Mouse (Mus musculus) intestine, postnatal 0 days (tissue): Measurements from ENCODE around the gene Rgl1. TPM values are rescaled to one million over a fixed set of nuclear protein-coding genes. Genes with fewer than 3 reads are reported as not detected.

Source experiments
- ATAC-seq: fragments of 200-750 bp; cut with Nextera tagmentation; 2 replicates; pipeline ENCODE4 v1.8.0; 2017; ENCODE audit warnings: mild to moderate bottlenecking, moderate TSS enrichment, moderate library complexity
- H3K27ac ChIP-seq: fragments of 300-500 bp; sonication (generic); 2 replicates; pipeline ENCODE4 v1.5.1; 2014; ENCODE audit warnings: mild to moderate bottlenecking, low read depth, low read length, moderate library complexity
- H3K27me3 ChIP-seq: fragments of 300-500 bp; sonication (generic); replicated peaks from 2 replicates; pipeline ENCODE4 v1.6.1; 2014; ENCODE audit warnings: low read length, mixed read lengths; ENCODE audit not compliant: control insufficient read depth, insufficient read depth
- H3K36me3 ChIP-seq: fragments of 300-500 bp; sonication (generic); 2 replicates; pipeline ENCODE4 v1.6.1; 2014; ENCODE audit warnings: mild to moderate bottlenecking, moderate library complexity; ENCODE audit not compliant: control insufficient read depth, insufficient read depth
- H3K4me1 ChIP-seq: fragments of 300-500 bp; sonication (generic); replicated peaks from 2 replicates; pipeline ENCODE4 v1.6.1; 2014; ENCODE audit warnings: antibody characterized with exemption, low read length, mixed read lengths; ENCODE audit not compliant: control insufficient read depth, insufficient read depth
- H3K4me2 ChIP-seq: fragments of 300-500 bp; sonication (generic); replicated peaks from 2 replicates; pipeline ENCODE4 v1.6.1; 2014; ENCODE audit warnings: low read depth, mild to moderate bottlenecking, moderate library complexity
- H3K4me3 ChIP-seq: fragments of 300-500 bp; sonication (generic); 2 replicates; pipeline ENCODE4 v1.5.1; 2014; ENCODE audit warnings: low read depth, low read length
- H3K9ac ChIP-seq: fragments of 300-500 bp; sonication (generic); 2 replicates; pipeline ENCODE4 v1.6.1; 2014; ENCODE audit warnings: mild to moderate bottlenecking, low read depth, low read length
- H3K9me3 ChIP-seq: fragments of 300-500 bp; sonication (generic); 2 replicates; pipeline ENCODE4 v1.6.1; 2016; ENCODE audit warnings: mixed run types; ENCODE audit not compliant: control insufficient read depth
- CTCF ChIP-seq: sonication (generic); IDR thresholded peaks from 2 replicates; pipeline ENCODE4 v1.5.1; 2016; ENCODE audit warnings: low read depth, mild to moderate bottlenecking, control low read depth, antibody characterized with exemption, moderate library complexity
- WGBS: fragments of 180-500 bp; shearing (Covaris S2); extraction: QIAGEN DNeasy Blood & Tissue Kit; methylation state at CpG from one replicate; pipeline ENCODE4 v1.1.7; 2014; 5-methylcytosine and 5-hydroxymethylcytosine counted together
- polyA plus RNA-seq: library from polyadenylated mRNA; unstranded; fragments of >200 nt; fragmentation: Nextera tagmentation; extraction: Ambion mirVana; gene quantifications from 2 replicates; pipeline ENCODE4 v1.2.1, GENCODE M21; 2015

Rgl1 gene
- polyA plus RNA-seq, 1 experiment from 2014 or later: 39.4 TPM

- no peaks in the 10 kb centered on the region for H3K9me3 ChIP-seq
- H3K4me1 ChIP-seq: no peaks in the 10 kb centered on the region
- H3K9ac ChIP-seq: no peak overlapping the region
- no peak overlapping the region for H3K27ac ChIP-seq
- TF ChIP-seq CTCF: no peak
- no peaks in the 10 kb centered on the region for H3K36me3 ChIP-seq
- H3K4me3 ChIP-seq: no peak overlapping the region
- H3K4me2 ChIP-seq: no peak overlapping the region
- ATAC-seq: no peak
- no peaks in the 10 kb centered on the region for H3K27me3 ChIP-seq
- WGBS: 78% methylated on average over 9 of the region's 9 CpGs
These were observed 16.9 kb downstream of the Rgl1 start for GRCm38 (mm10) chr1:152749276-152749675.

- H3K27me3 ChIP-seq: no peaks in the 10 kb centered on the region
- H3K9me3 ChIP-seq: no peaks in the 10 kb centered on the region
- WGBS: 6% methylated on average over 5 of the region's 5 CpGs
- no peak overlapping the region for H3K27ac ChIP-seq
- no peaks in the 10 kb centered on the region for H3K36me3 ChIP-seq
- TF ChIP-seq CTCF: peak; percentile 91
- no peak overlapping the region for H3K9ac ChIP-seq
- H3K4me2 ChIP-seq: no peak overlapping the region
- H3K4me3 ChIP-seq: no peak overlapping the region
- H3K4me1 ChIP-seq: no peaks in the 10 kb centered on the region
- peak; percentile 19; the same call in 1 of the 2 replicates for ATAC-seq
These were observed 19.7 kb downstream of the Rgl1 start for GRCm38 (mm10) chr1:152746426-152746825.

DNA sequence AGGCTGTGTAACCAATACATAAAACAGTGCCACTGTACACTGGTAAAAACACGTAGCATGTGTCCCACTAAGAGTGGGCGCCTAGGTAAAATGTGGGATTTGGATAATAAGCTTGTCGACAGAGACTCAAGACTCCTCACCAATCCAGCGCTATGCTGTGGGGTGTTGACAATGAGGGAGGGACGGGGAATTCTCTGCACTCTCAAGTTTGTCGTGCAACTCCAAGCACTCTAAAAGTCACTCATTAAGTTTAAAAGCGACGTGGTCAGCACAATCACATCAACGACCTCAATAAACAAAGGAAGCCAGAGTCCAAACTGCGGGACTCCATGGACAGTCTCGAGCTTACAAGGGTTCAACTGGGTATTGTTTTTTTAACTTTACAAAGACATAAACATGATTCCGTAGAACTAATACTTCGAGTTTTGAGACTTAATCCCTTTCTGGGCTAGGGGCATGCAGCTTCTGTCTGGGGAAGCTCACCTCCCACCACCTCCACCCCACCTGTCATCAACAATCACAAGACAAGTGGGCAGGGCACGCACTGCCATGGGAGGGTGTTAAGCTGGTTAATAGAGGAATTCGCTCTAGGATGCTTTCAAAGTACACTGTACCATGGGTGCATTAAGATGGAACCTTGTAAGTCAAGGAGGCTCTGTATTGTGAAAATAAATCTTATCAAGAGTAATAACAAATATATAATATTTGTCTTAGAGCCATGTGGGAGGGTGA, 22.9 kb downstream of the Rgl1 start:
- Histone ChIP-seq H3K36me3 (no peaks in the 10 kb centered on the region), H3K27ac (no peak overlapping the region), H3K4me2 (no peak overlapping the region), H3K4me1 (no peaks in the 10 kb centered on the region), H3K9me3 (no peaks in the 10 kb centered on the region), H3K4me3 (no peak overlapping the region), H3K27me3 (no peaks in the 10 kb centered on the region), H3K9ac (no peak overlapping the region)
- TF ChIP-seq CTCF: no peak
- WGBS: 43% methylated on average over 15 of the region's 15 CpGs
- ATAC-seq: no peak

DNA sequence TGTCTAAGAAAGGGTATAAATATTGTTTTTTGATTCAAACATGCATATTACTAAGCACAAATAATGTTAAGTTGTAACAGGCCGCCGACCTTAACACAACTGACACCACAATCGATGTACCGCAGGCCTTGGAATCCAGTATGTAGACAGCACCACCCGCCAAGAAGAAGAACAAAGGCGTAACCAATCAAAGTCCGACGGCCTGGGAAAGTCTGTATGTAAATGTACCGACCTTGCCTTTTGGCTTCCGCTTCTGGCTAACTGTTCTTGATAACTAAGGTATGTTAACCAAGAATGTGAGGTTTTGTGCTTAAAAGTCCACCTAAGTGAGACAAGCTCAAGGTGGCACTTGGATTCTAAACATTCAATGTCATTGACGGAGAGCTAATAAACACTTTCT, 26.8 kb downstream of the Rgl1 start:
- TF ChIP-seq CTCF: no peak
- no peak overlapping the region for H3K4me3 ChIP-seq
- ATAC-seq: no peak
- H3K4me1 ChIP-seq: no peaks in the 10 kb centered on the region
- H3K36me3 ChIP-seq: no peaks in the 10 kb centered on the region
- H3K9ac ChIP-seq: no peak overlapping the region
- H3K27me3 ChIP-seq: no peaks in the 10 kb centered on the region
- H3K4me2 ChIP-seq: no peak overlapping the region
- H3K9me3 ChIP-seq: no peaks in the 10 kb centered on the region
- WGBS: 87% methylated on average over 11 of the region's 11 CpGs
- no peak overlapping the region for H3K27ac ChIP-seq

DNA sequence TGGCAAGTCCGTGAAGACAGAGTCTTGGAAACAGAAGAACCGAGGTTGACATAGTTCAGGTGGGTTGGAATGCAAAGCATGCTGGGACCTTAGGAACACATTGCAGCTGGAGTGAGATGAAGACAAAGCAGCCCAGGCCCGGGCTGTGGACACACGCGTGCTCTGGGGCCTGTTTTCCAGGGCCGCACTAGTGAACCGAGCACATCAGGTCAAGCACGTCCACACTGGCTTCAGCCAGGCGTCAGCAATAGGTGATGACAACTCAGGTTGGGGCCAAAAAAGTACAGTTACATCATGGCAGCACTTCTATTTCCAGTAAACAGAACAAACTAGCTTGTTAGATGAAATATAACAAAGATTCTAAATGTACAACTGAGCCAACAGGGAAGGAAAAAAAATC, 27.4 kb downstream of the Rgl1 start:
- no peak for TF ChIP-seq CTCF
- H3K9me3 ChIP-seq: no peaks in the 10 kb centered on the region
- no peaks in the 10 kb centered on the region for H3K27me3 ChIP-seq
- WGBS: 81% methylated on average over 9 of the region's 9 CpGs
- no peak overlapping the region for H3K27ac ChIP-seq
- H3K4me2 ChIP-seq: no peak overlapping the region
- H3K4me1 ChIP-seq: no peaks in the 10 kb centered on the region
- no peaks in the 10 kb centered on the region for H3K36me3 ChIP-seq
- no peak for ATAC-seq
- H3K4me3 ChIP-seq: no peak overlapping the region
- no peak overlapping the region for H3K9ac ChIP-seq

- Histone ChIP-seq H3K36me3 (no peaks in the 10 kb centered on the region), H3K4me2 (no peak overlapping the region), H3K9ac (no peak overlapping the region), H3K9me3 (no peaks in the 10 kb centered on the region), H3K4me1 (no peaks in the 10 kb centered on the region), H3K27me3 (no peaks in the 10 kb centered on the region), H3K4me3 (no peak overlapping the region), H3K27ac (no peak overlapping the region)
- no peak for TF ChIP-seq CTCF
- no peak for ATAC-seq
- WGBS: 42% methylated on average over 4 of the region's 5 CpGs
These were observed 38.4 kb downstream of the Rgl1 start for GRCm38 (mm10) chr1:152727604-152728236.
